Mouse (Mus musculus) kidney, embryonic 16.5 days (tissue): Measurements from ENCODE around the gene Lrrc28. TPM values are rescaled to one million over a fixed set of nuclear protein-coding genes. Genes with fewer than 3 reads are reported as not detected.
A peak's percentile ranks its signal among the peaks of the same experiment; 100 is the strongest.

Experiments used
- ATAC-seq: fragments of 200-750 bp; cut with Nextera tagmentation; 2 replicates; pipeline ENCODE4 v1.8.0; 2017; ENCODE audit warnings: moderate TSS enrichment; ENCODE audit not compliant: low FRiP score, low TSS enrichment
- H3K27ac ChIP-seq: fragments of 300-500 bp; sonication (generic); 2 replicates; pipeline ENCODE4 v1.5.1; 2014; ENCODE audit warnings: low read length
- H3K27me3 ChIP-seq: fragments of 300-500 bp; sonication (generic); 2 replicates; pipeline ENCODE4 v1.6.1; 2014; ENCODE audit warnings: low read length, control low read depth, mixed read lengths; ENCODE audit not compliant: insufficient read depth
- H3K36me3 ChIP-seq: fragments of 300-500 bp; sonication (generic); 2 replicates; pipeline ENCODE4 v1.6.1; 2014; ENCODE audit warnings: low read length, control low read depth, mixed read lengths; ENCODE audit not compliant: insufficient read depth
- H3K4me1 ChIP-seq: fragments of 300-500 bp; sonication (generic); 2 replicates; pipeline ENCODE4 v1.6.1; 2014; ENCODE audit warnings: low read length, control low read depth, mixed read lengths; ENCODE audit not compliant: insufficient read depth
- H3K4me2 ChIP-seq: fragments of 300-500 bp; sonication (generic); replicated peaks from 2 replicates; pipeline ENCODE4 v1.6.1; 2014; ENCODE audit warnings: low read depth, low read length
- H3K4me3 ChIP-seq: fragments of 300-500 bp; sonication (generic); 2 replicates; pipeline ENCODE4 v1.5.1; 2014; ENCODE audit warnings: mild to moderate bottlenecking, low read length
- H3K9ac ChIP-seq: fragments of 300-500 bp; sonication (generic); replicated peaks from 2 replicates; pipeline ENCODE4 v1.6.1; 2014; ENCODE audit warnings: low read length
- H3K9me3 ChIP-seq: fragments of 300-500 bp; sonication (generic); 2 replicates; pipeline ENCODE4 v1.6.1; 2016; ENCODE audit warnings: low read length, control low read depth
- WGBS: fragments of 180-500 bp; shearing (Covaris S2); extraction: QIAGEN DNeasy Blood & Tissue Kit; methylation state at CpG from one replicate; pipeline ENCODE4 v1.1.7; 2014; 5-methylcytosine and 5-hydroxymethylcytosine counted together
- polyA plus RNA-seq: library from polyadenylated mRNA; unstranded; fragments of >200 nt; fragmentation: Nextera tagmentation; extraction: Ambion mirVana; gene quantifications from 2 replicates; pipeline ENCODE4 v1.2.1, GENCODE M21; 2015

Gene Lrrc28
- polyA plus RNA-seq, 1 experiment from 2014 or later = 14.4 TPM

DNA sequence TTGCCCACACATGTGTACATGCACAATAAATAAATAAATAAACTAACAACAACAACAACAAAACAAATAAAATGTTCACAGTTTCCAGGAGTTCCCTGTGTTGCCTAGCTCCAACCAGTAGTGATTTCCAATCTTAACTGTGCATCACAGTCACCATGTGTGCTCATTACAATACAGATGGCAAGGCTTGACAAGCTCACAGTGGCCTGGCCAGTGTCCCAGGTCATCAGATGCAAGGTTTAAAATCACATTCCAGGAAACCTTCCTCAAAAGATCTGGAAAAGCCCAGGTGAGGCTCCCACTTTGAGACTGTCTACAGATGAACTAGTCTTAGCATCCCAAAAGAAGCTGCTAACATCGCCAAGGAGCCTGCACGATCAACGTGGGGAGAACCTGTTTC is 176.9 kb downstream of the Lrrc28 start:
- H3K9me3 ChIP-seq = no peaks in the 10 kb centered on the region
- H3K4me3 ChIP-seq = no peak overlapping the region
- no peaks in the 10 kb centered on the region for H3K27me3 ChIP-seq
- no peak for ATAC-seq
- H3K9ac ChIP-seq = no peak overlapping the region
- peaks cover 19% of the 10 kb centered on the region for H3K4me1 ChIP-seq
- H3K36me3 ChIP-seq = no peaks in the 10 kb centered on the region
- no peak overlapping the region for H3K27ac ChIP-seq
- WGBS = 90% methylated on average over 3 of the region's 3 CpGs
- H3K4me2 ChIP-seq = no peak overlapping the region

DNA sequence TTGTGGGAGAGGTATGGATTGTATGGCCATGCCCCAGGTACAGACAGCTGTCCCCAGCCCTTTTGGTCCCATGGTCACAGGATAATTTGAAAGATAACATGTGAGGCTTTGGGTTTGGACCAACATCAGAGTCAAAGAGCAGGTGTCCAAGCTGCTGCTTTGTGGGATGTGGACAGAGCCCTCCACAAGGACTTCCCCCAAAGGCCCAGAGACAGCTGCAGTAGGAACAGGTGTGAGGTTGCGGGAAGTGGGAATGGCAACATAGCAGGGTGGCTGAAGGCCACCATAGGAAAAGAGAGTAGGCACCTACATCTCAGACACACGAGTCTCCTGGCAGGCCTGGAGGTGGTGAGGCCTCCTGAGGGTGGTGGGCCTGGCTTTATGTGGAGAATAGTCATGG is 178.7 kb downstream of the Lrrc28 start:
- WGBS = 93% methylated on average over 2 of the region's 2 CpGs
- H3K27ac ChIP-seq = no peak overlapping the region
- H3K36me3 ChIP-seq = no peaks in the 10 kb centered on the region
- peaks cover 28% of the 10 kb centered on the region for H3K4me1 ChIP-seq
- H3K9ac ChIP-seq = no peak overlapping the region
- no peak overlapping the region for H3K4me2 ChIP-seq
- H3K4me3 ChIP-seq = no peak overlapping the region
- H3K9me3 ChIP-seq = no peaks in the 10 kb centered on the region
- no peaks in the 10 kb centered on the region for H3K27me3 ChIP-seq
- ATAC-seq = no peak

DNA sequence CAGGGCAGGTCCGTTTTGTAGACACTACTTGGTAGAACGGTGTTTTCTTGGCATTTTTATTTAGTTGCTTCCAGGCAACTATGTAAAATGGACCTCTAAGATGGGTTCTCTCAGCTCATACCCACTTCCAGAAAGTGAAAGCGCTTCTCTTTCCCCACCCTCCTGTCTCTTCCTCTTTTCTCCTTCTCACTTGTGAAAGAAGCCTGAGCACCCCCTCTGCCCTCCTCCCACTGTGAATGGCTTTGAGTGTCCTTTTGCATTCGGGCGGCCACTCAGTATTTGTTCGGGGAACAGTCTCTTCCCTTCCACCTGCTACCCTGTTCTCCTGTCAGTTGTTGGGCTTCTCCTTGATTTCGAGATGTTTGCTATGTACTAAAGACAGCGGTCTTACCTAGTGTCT is 180.4 kb downstream of the Lrrc28 start:
- no peak for ATAC-seq
- no peaks in the 10 kb centered on the region for H3K9me3 ChIP-seq
- no peak overlapping the region for H3K27ac ChIP-seq
- no peak overlapping the region for H3K9ac ChIP-seq
- 93% methylated on average over 8 of the region's 8 CpGs for WGBS
- H3K4me2 ChIP-seq = no peak overlapping the region
- H3K4me3 ChIP-seq = no peak overlapping the region
- peaks cover 26% of the 10 kb centered on the region for H3K4me1 ChIP-seq
- H3K27me3 ChIP-seq = no peaks in the 10 kb centered on the region
- H3K36me3 ChIP-seq = no peaks in the 10 kb centered on the region

DNA sequence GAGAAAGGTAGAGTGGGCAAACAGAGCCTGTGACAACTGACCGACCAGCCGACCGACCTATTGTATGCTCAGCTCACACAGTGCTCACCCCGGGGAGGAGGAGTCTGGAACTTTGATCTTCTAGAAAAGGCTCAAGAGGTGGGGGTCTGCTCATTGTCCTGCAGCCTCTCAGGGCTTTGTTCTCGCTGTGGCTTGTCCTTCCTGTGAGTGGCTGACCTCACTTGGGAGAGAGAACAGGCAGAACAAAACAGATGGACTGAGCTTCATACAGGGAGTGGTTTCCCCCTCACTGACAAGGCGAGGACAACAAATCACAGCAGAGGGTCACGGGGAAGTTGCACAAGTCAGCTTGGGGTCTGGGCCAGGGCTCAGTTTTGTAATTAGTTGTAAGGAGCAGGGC is 181.5 kb downstream of the Lrrc28 start:
- no peaks in the 10 kb centered on the region for H3K27me3 ChIP-seq
- H3K9ac ChIP-seq = no peak overlapping the region
- no peaks in the 10 kb centered on the region for H3K9me3 ChIP-seq
- H3K36me3 ChIP-seq = no peaks in the 10 kb centered on the region
- WGBS = 17% methylated on average over 7 of the region's 7 CpGs
- peak overlapping the region; percentile 36; the same call in 1 of the 2 replicates for H3K27ac ChIP-seq
- H3K4me3 ChIP-seq = no peak overlapping the region
- H3K4me2 ChIP-seq = no peak overlapping the region
- ATAC-seq = peak; percentile 64
- H3K4me1 ChIP-seq = peaks cover 26% of the 10 kb centered on the region

Other genes starting within 250 kb of the Lrrc28 start
- gene Ttc23, start 2.1 kb upstream of the Lrrc28 start, polyA plus RNA-seq = 30.4 and 32.6 TPM in 2 replicates
- 1.6 and 2.3 TPM in 2 replicates for gene Synm, start 114.5 kb upstream of the Lrrc28 start, polyA plus RNA-seq